Mouse (Mus musculus): ENCODE results near the gene Sypl2.
A peak's percentile ranks its signal among the peaks of the same experiment; 100 is the strongest.

Gene Sypl2

GRCm38 (mm10) chr3:108178756-108179715 is 47.4 kb downstream of the Sypl2 start:
- no peak for DNase-seq (ENCODE audit: low spot score in 2 of 2)

GRCm38 (mm10) chr3:108174672-108175531 is 51.5 kb downstream of the Sypl2 start:
- DNase-seq (ENCODE audit: low spot score in 2 of 2), result peak; percentile 45 to 60

- DNase-seq (ENCODE audit: low spot score in 2 of 2), result no peak
These were observed 57.2 kb downstream of the Sypl2 start for GRCm38 (mm10) chr3:108169199-108169598.

GRCm38 (mm10) chr3:108167499-108167898 is 58.9 kb downstream of the Sypl2 start:
- no peak for DNase-seq (ENCODE audit: low spot score in 2 of 2)

- peak; percentile 61 to 72 for DNase-seq (ENCODE audit: low spot score in 2 of 2)
These were observed 59.8 kb downstream of the Sypl2 start for GRCm38 (mm10) chr3:108166486-108167211.

GRCm38 (mm10) chr3:108165532-108166315 is 60.7 kb downstream of the Sypl2 start:
- DNase-seq (ENCODE audit: low spot score in 2 of 2), result no peak

GRCm38 (mm10) chr3:108164807-108165206 is 61.6 kb downstream of the Sypl2 start:
- DNase-seq (ENCODE audit: low spot score in 2 of 2), result peak; percentile 58 to 78

- no peak for DNase-seq (ENCODE audit: low spot score in 2 of 2)
These were observed 62.4 kb downstream of the Sypl2 start for GRCm38 (mm10) chr3:108164091-108164490.
